Mouse (Mus musculus): Measurements from ENCODE around the gene Sytl3. TPM values are rescaled to one million over a fixed set of nuclear protein-coding genes. Genes with fewer than 3 reads are reported as not detected.
"Not testable (repeated sequence)": the region's sequence is repeated elsewhere in the genome, so short reads cannot be mapped to it uniquely, and the experiment has no call there.

Sytl3 gene
- polyA plus RNA-seq, 1 experiment = 0.14 TPM

- H3K79me3 ChIP-seq (ENCODE audit: low read depth); H3K79me2 ChIP-seq (ENCODE audit: control insufficient read depth, insufficient read depth); H3K27me3 ChIP-seq (ENCODE audit: control insufficient read depth, insufficient read depth, insufficient read length); H3ac ChIP-seq (ENCODE audit: control insufficient read depth, insufficient read length, low read depth); H3K4me3 ChIP-seq (ENCODE audit: insufficient read depth, poor library complexity, severe bottlenecking); H3K36me3 ChIP-seq (ENCODE audit: control insufficient read depth, insufficient read depth): not testable (repeated sequence)
Measured at GRCm38 (mm10) chr17:6668522-6668921, 9.6 kb downstream of the Sytl3 start.

GRCm38 (mm10) chr17:6674297-6674696 is 15.4 kb downstream of the Sytl3 start:
- H3K79me3 ChIP-seq (ENCODE audit: low read depth); H3ac ChIP-seq (ENCODE audit: control insufficient read depth, insufficient read length, low read depth); H3K27me3 ChIP-seq (ENCODE audit: control insufficient read depth, insufficient read depth, insufficient read length); H3K79me2 ChIP-seq (ENCODE audit: control insufficient read depth, insufficient read depth); H3K36me3 ChIP-seq (ENCODE audit: control insufficient read depth, insufficient read depth); H3K4me3 ChIP-seq (ENCODE audit: insufficient read depth, poor library complexity, severe bottlenecking): not testable (repeated sequence)

- H3K27me3 ChIP-seq (ENCODE audit: control insufficient read depth, insufficient read depth, insufficient read length); H3K79me3 ChIP-seq (ENCODE audit: low read depth); H3K4me3 ChIP-seq (ENCODE audit: insufficient read depth, poor library complexity, severe bottlenecking); H3K36me3 ChIP-seq (ENCODE audit: control insufficient read depth, insufficient read depth); H3K79me2 ChIP-seq (ENCODE audit: control insufficient read depth, insufficient read depth); H3ac ChIP-seq (ENCODE audit: control insufficient read depth, insufficient read length, low read depth): not testable (repeated sequence)
Measured at GRCm38 (mm10) chr17:6678063-6678462, 19.2 kb downstream of the Sytl3 start.

GRCm38 (mm10) chr17:6681721-6682120 is 22.8 kb downstream of the Sytl3 start:
- not testable (repeated sequence) for H3ac ChIP-seq (ENCODE audit: control insufficient read depth, insufficient read length, low read depth); H3K79me3 ChIP-seq (ENCODE audit: low read depth); H3K36me3 ChIP-seq (ENCODE audit: control insufficient read depth, insufficient read depth); H3K27me3 ChIP-seq (ENCODE audit: control insufficient read depth, insufficient read depth, insufficient read length); H3K4me3 ChIP-seq (ENCODE audit: insufficient read depth, poor library complexity, severe bottlenecking); H3K79me2 ChIP-seq (ENCODE audit: control insufficient read depth, insufficient read depth)

GRCm38 (mm10) chr17:6683702-6684101 is 24.8 kb downstream of the Sytl3 start:
- not testable (repeated sequence) for H3K4me3 ChIP-seq (ENCODE audit: insufficient read depth, poor library complexity, severe bottlenecking); H3K79me2 ChIP-seq (ENCODE audit: control insufficient read depth, insufficient read depth); H3K27me3 ChIP-seq (ENCODE audit: control insufficient read depth, insufficient read depth, insufficient read length); H3K79me3 ChIP-seq (ENCODE audit: low read depth); H3ac ChIP-seq (ENCODE audit: control insufficient read depth, insufficient read length, low read depth); H3K36me3 ChIP-seq (ENCODE audit: control insufficient read depth, insufficient read depth)

GRCm38 (mm10) chr17:6684464-6685287 is 25.8 kb downstream of the Sytl3 start:
- not testable (repeated sequence) for H3K4me3 ChIP-seq (ENCODE audit: insufficient read depth, poor library complexity, severe bottlenecking); H3K79me2 ChIP-seq (ENCODE audit: control insufficient read depth, insufficient read depth); H3ac ChIP-seq (ENCODE audit: control insufficient read depth, insufficient read length, low read depth); H3K27me3 ChIP-seq (ENCODE audit: control insufficient read depth, insufficient read depth, insufficient read length); H3K36me3 ChIP-seq (ENCODE audit: control insufficient read depth, insufficient read depth); H3K79me3 ChIP-seq (ENCODE audit: low read depth)

GRCm38 (mm10) chr17:6685288-6685818 is 26.5 kb downstream of the Sytl3 start:
- not testable (repeated sequence) for H3K27me3 ChIP-seq (ENCODE audit: control insufficient read depth, insufficient read depth, insufficient read length); H3K79me3 ChIP-seq (ENCODE audit: low read depth); H3ac ChIP-seq (ENCODE audit: control insufficient read depth, insufficient read length, low read depth); H3K36me3 ChIP-seq (ENCODE audit: control insufficient read depth, insufficient read depth); H3K79me2 ChIP-seq (ENCODE audit: control insufficient read depth, insufficient read depth); H3K4me3 ChIP-seq (ENCODE audit: insufficient read depth, poor library complexity, severe bottlenecking)

- H3K79me3 ChIP-seq (ENCODE audit: low read depth); H3ac ChIP-seq (ENCODE audit: control insufficient read depth, insufficient read length, low read depth); H3K79me2 ChIP-seq (ENCODE audit: control insufficient read depth, insufficient read depth); H3K27me3 ChIP-seq (ENCODE audit: control insufficient read depth, insufficient read depth, insufficient read length); H3K4me3 ChIP-seq (ENCODE audit: insufficient read depth, poor library complexity, severe bottlenecking); H3K36me3 ChIP-seq (ENCODE audit: control insufficient read depth, insufficient read depth): not testable (repeated sequence)
Measured at GRCm38 (mm10) chr17:6686299-6686971, 27.5 kb downstream of the Sytl3 start.

GRCm38 (mm10) chr17:6689344-6689743 is 30.5 kb downstream of the Sytl3 start:
- H3K4me3 ChIP-seq (ENCODE audit: insufficient read depth, poor library complexity, severe bottlenecking); H3K36me3 ChIP-seq (ENCODE audit: control insufficient read depth, insufficient read depth); H3K27me3 ChIP-seq (ENCODE audit: control insufficient read depth, insufficient read depth, insufficient read length); H3ac ChIP-seq (ENCODE audit: control insufficient read depth, insufficient read length, low read depth); H3K79me2 ChIP-seq (ENCODE audit: control insufficient read depth, insufficient read depth); H3K79me3 ChIP-seq (ENCODE audit: low read depth): not testable (repeated sequence)
